Mouse (Mus musculus) liver, embryonic 15.5 days (tissue): ENCODE results near the gene Rft1. TPM values are rescaled to one million over a fixed set of nuclear protein-coding genes. Genes with fewer than 3 reads are reported as not detected.

ENCODE experiments used
- ATAC-seq: fragments of 200-750 bp; cut with Nextera tagmentation; 2 replicates; pipeline ENCODE4 v1.8.0; 2017; ENCODE audit warnings: moderate number of reproducible peaks, mild to moderate bottlenecking, moderate library complexity; ENCODE audit not compliant: insufficient read depth
- H3K27ac ChIP-seq: fragments of 300-500 bp; sonication (generic); replicated peaks from 2 replicates; pipeline ENCODE4 v1.5.1; 2015; ENCODE audit warnings: mild to moderate bottlenecking, inconsistent platforms
- H3K27me3 ChIP-seq: fragments of 300-500 bp; sonication (generic); 2 replicates; pipeline ENCODE4 v1.6.1; 2015; ENCODE audit warnings: mild to moderate bottlenecking, inconsistent platforms
- H3K36me3 ChIP-seq: fragments of 300-500 bp; sonication (generic); replicated peaks from 2 replicates; pipeline ENCODE4 v1.6.1; 2015; ENCODE audit warnings: moderate library complexity, mild to moderate bottlenecking, inconsistent platforms
- H3K4me1 ChIP-seq: fragments of 300-500 bp; sonication (generic); replicated peaks from 2 replicates; pipeline ENCODE4 v1.6.1; 2015; ENCODE audit warnings: inconsistent platforms
- H3K4me2 ChIP-seq: fragments of 300-500 bp; sonication (generic); 2 replicates; pipeline ENCODE4 v1.6.1; 2015; ENCODE audit warnings: moderate library complexity, mild to moderate bottlenecking, inconsistent platforms
- H3K4me3 ChIP-seq: fragments of 300-500 bp; sonication (generic); replicated peaks from 2 replicates; pipeline ENCODE4 v1.5.1; 2015; ENCODE audit warnings: mild to moderate bottlenecking, inconsistent platforms
- H3K9ac ChIP-seq: fragments of 300-500 bp; sonication (generic); 2 replicates; pipeline ENCODE4 v1.6.1; 2015; ENCODE audit warnings: moderate library complexity, mild to moderate bottlenecking, inconsistent platforms
- H3K9me3 ChIP-seq: fragments of 300-500 bp; sonication (generic); replicated peaks from 2 replicates; pipeline ENCODE4 v1.6.1; 2016; ENCODE audit warnings: inconsistent platforms
- WGBS: fragments of 180-500 bp; shearing (Covaris S2); methylation state at CpG from one replicate; pipeline ENCODE4 v1.1.7; 2015; ENCODE audit warnings: mixed read lengths; ENCODE audit not compliant: insufficient replicate concordance; 5-methylcytosine and 5-hydroxymethylcytosine counted together
- polyA plus RNA-seq: library from polyadenylated mRNA; unstranded; fragments of >200 nt; fragmentation: Nextera tagmentation; extraction: Ambion mirVana; gene quantifications from 2 replicates; pipeline ENCODE4 v1.2.1, GENCODE M21; 2015

Rft1 gene
- polyA plus RNA-seq, 1 experiment from 2014 or later = 3.8 TPM

GRCm38 (mm10) chr14:30619982-30620578, 34.1 kb upstream of the Rft1 start:
- H3K9ac ChIP-seq = no peak overlapping the region
- ATAC-seq = no peak
- 36% methylated on average over 7 of the region's 7 CpGs for WGBS
- no peak overlapping the region for H3K4me2 ChIP-seq
- no peaks in the 10 kb centered on the region for H3K27me3 ChIP-seq
- no peaks in the 10 kb centered on the region for H3K36me3 ChIP-seq
- H3K27ac ChIP-seq = peak overlapping the region; percentile 1; the same call in 1 of the 2 replicates
- peaks cover 67% of the 10 kb centered on the region for H3K4me1 ChIP-seq
- H3K4me3 ChIP-seq = no peak overlapping the region
- H3K9me3 ChIP-seq = no peaks in the 10 kb centered on the region

- Histone ChIP-seq H3K27ac (no peak overlapping the region), H3K9ac (no peak overlapping the region), H3K9me3 (no peaks in the 10 kb centered on the region), H3K4me1 (peaks cover 77% of the 10 kb centered on the region), H3K27me3 (peaks cover 8% of the 10 kb centered on the region; the same call in 1 of the 2 replicates), H3K36me3 (no peaks in the 10 kb centered on the region), H3K4me2 (no peak overlapping the region), H3K4me3 (no peak overlapping the region)
- ATAC-seq = no peak
- WGBS = 75% methylated on average over 7 of the region's 7 CpGs
Observed at GRCm38 (mm10) chr14:30622130-30622529, 32.0 kb upstream of the Rft1 start.

- Histone ChIP-seq H3K4me1 (peaks cover 73% of the 10 kb centered on the region), H3K4me3 (no peak overlapping the region), H3K27ac (no peak overlapping the region), H3K36me3 (no peaks in the 10 kb centered on the region), H3K9ac (no peak overlapping the region), H3K27me3 (peaks cover 8% of the 10 kb centered on the region; the same call in 1 of the 2 replicates), H3K4me2 (no peak overlapping the region), H3K9me3 (no peaks in the 10 kb centered on the region)
- ATAC-seq = no peak
- 72% methylated on average over 8 of the region's 8 CpGs for WGBS
Observed at GRCm38 (mm10) chr14:30622556-30622955, 31.6 kb upstream of the Rft1 start.

- peaks cover 9% of the 10 kb centered on the region; the same call in 1 of the 2 replicates for H3K27me3 ChIP-seq
- 0 out of 2 replicates have a peak overlapping the region, but pooled peaks have one; percentile 57 for H3K9ac ChIP-seq
- H3K9me3 ChIP-seq = no peaks in the 10 kb centered on the region
- H3K36me3 ChIP-seq = no peaks in the 10 kb centered on the region
- WGBS = 26% methylated on average over 8 of the region's 8 CpGs
- H3K4me2 ChIP-seq = peak overlapping the region; percentile 92
- peaks cover 60% of the 10 kb centered on the region for H3K4me1 ChIP-seq
- peak overlapping the region; percentile 56; the same call in 1 of the 2 replicates for H3K27ac ChIP-seq
- peak overlapping the region; percentile 68 for H3K4me3 ChIP-seq
- no peak for ATAC-seq
Observed at GRCm38 (mm10) chr14:30624277-30624721, 29.9 kb upstream of the Rft1 start.

GRCm38 (mm10) chr14:30625131-30625807, 28.9 kb upstream of the Rft1 start:
- Histone ChIP-seq H3K36me3 (no peaks in the 10 kb centered on the region), H3K4me3 (peak overlapping the region; percentile 68), H3K27ac (peak overlapping the region; percentile 56), H3K4me1 (peaks cover 59% of the 10 kb centered on the region), H3K27me3 (peaks cover 13% of the 10 kb centered on the region; the same call in 1 of the 2 replicates), H3K9me3 (no peaks in the 10 kb centered on the region), H3K9ac (peak overlapping the region; percentile 57), H3K4me2 (peak overlapping the region; percentile 92)
- whole genome bisulfite sequencing = under 1% methylated on average over 39 of the region's 39 CpGs
- peak; percentile 64 for ATAC-seq

GRCm38 (mm10) chr14:30625856-30626726, 28.1 kb upstream of the Rft1 start, which contains the start of gene Prkcd:
Prkcd (minus strand) TSS chr14:30626210.
- Histone ChIP-seq H3K9me3 (no peaks in the 10 kb centered on the region), H3K27ac (peak within 1 kb of the TSS; percentile 73), H3K4me3 (peak within 1 kb of the TSS; percentile 68), H3K27me3 (peaks cover 13% of the 10 kb centered on the region; the same call in 1 of the 2 replicates), H3K36me3 (no peaks in the 10 kb centered on the region), H3K4me1 (peaks cover 58% of the 10 kb centered on the region), H3K9ac (peak within 1 kb of the TSS; percentile 57), H3K4me2 (peak within 1 kb of the TSS; percentile 92)
- under 1% methylated on average over 68 of the region's 71 CpGs for whole genome bisulfite sequencing
- ATAC-seq = peak; percentile 60

- H3K36me3 ChIP-seq = no peaks in the 10 kb centered on the region
- ATAC-seq = no peak
- WGBS = 14% methylated on average over 12 of the region's 12 CpGs
Observed at GRCm38 (mm10) chr14:30626756-30627742, 27.1 kb upstream of the Rft1 start.

GRCm38 (mm10) chr14:30628235-30628634, 25.9 kb upstream of the Rft1 start:
- ATAC-seq = no peak
- no peak overlapping the region for H3K4me3 ChIP-seq
- H3K9ac ChIP-seq = no peak overlapping the region
- 75% methylated on average over 5 of the region's 5 CpGs for WGBS
- no peak overlapping the region for H3K27ac ChIP-seq
- no peak overlapping the region for H3K4me2 ChIP-seq
- H3K9me3 ChIP-seq = no peaks in the 10 kb centered on the region
- H3K4me1 ChIP-seq = peaks cover 51% of the 10 kb centered on the region
- H3K36me3 ChIP-seq = no peaks in the 10 kb centered on the region
- peaks cover 13% of the 10 kb centered on the region; the same call in 1 of the 2 replicates for H3K27me3 ChIP-seq

More at GRCm38 (mm10) chr14:30626756-30627742, 27.1 kb upstream of the Rft1 start:
- H3K9ac ChIP-seq = peak overlapping the region; percentile 29; the same call in 1 of the 2 replicates
- peaks cover 55% of the 10 kb centered on the region for H3K4me1 ChIP-seq
- peaks cover 13% of the 10 kb centered on the region; the same call in 1 of the 2 replicates for H3K27me3 ChIP-seq
- H3K9me3 ChIP-seq = no peaks in the 10 kb centered on the region
- peak overlapping the region; percentile 73 for H3K27ac ChIP-seq
- H3K4me3 ChIP-seq = peak overlapping the region; percentile 68
- H3K4me2 ChIP-seq = peak overlapping the region; percentile 92

GRCm38 (mm10) chr14:30629839-30630238, 24.3 kb upstream of the Rft1 start:
- no peak overlapping the region for H3K9ac ChIP-seq
- 24% methylated on average over 4 of the region's 4 CpGs for WGBS
- no peak overlapping the region for H3K4me2 ChIP-seq
- H3K4me1 ChIP-seq = peaks cover 36% of the 10 kb centered on the region
- ATAC-seq = no peak
- peaks cover 13% of the 10 kb centered on the region; the same call in 1 of the 2 replicates for H3K27me3 ChIP-seq
- no peak overlapping the region for H3K4me3 ChIP-seq
- no peaks in the 10 kb centered on the region for H3K36me3 ChIP-seq
- no peaks in the 10 kb centered on the region for H3K9me3 ChIP-seq
- H3K27ac ChIP-seq = no peak overlapping the region
